Comparison of ENCODE assay signal across 25 mouse cellular contexts in genomic region chr10:125494489-125494888, GRCm38 (mm10).
"Had no signal": no experiment of that assay in that cellular context is flagged by ENCODE, and none has a peak within 500 bp of the region (broad histone marks: within the 10 kb centered on the region; RNA-seq: fewer than 3 reads in every experiment).

No protein-coding gene starts in this region.

- H3K27me3 ChIP-seq: heart, embryonic 13.5 days; heart, embryonic 15.5 days; hindbrain, embryonic 13.5 days; hindbrain, embryonic 15.5 days; kidney, embryonic 15.5 days; limb, embryonic 13.5 days; limb, embryonic 15.5 days had no signal

- ATAC-seq: hindbrain, postnatal 0 days; intestine, embryonic 16.5 days had no signal

- H3K4me1 ChIP-seq: heart, embryonic 13.5 days; heart, embryonic 15.5 days; hindbrain, embryonic 13.5 days; hindbrain, embryonic 15.5 days; kidney, embryonic 15.5 days; limb, embryonic 15.5 days had no signal

- H3K9ac ChIP-seq: heart, embryonic 13.5 days; heart, embryonic 15.5 days; hindbrain, embryonic 13.5 days; hindbrain, embryonic 15.5 days; kidney, embryonic 15.5 days; limb, embryonic 13.5 days; limb, embryonic 15.5 days had no signal

- H3K4me3 ChIP-seq: heart, adult 2 months; heart, embryonic 13.5 days; heart, embryonic 15.5 days; hindbrain, embryonic 13.5 days; hindbrain, embryonic 15.5 days; kidney, embryonic 15.5 days; limb, embryonic 13.5 days; limb, embryonic 15.5 days had no signal

- DNase-seq: gastrocnemius, postnatal 14 days; gastrocnemius, postnatal 36 days; heart, adult 11 months; heart, adult 2 months; heart, postnatal 14 days; heart, postnatal 36 days; kidney, adult 11 months; kidney, adult 2 months; kidney, adult 9 months; kidney, postnatal 14 days; kidney, postnatal 36 days; layer of hippocampus, adult 9-11 months; layer of hippocampus, postnatal 36 days; left cerebral cortex, postnatal 4 days had no signal

- H3K36me3 ChIP-seq: heart, embryonic 13.5 days; heart, embryonic 15.5 days; hindbrain, embryonic 13.5 days; hindbrain, embryonic 15.5 days; kidney, embryonic 15.5 days; limb, embryonic 13.5 days; limb, embryonic 15.5 days had no signal

- H3K9me3 ChIP-seq: heart, embryonic 13.5 days; heart, embryonic 15.5 days; hindbrain, embryonic 13.5 days; hindbrain, embryonic 15.5 days; kidney, embryonic 15.5 days; limb, embryonic 13.5 days; limb, embryonic 15.5 days had no signal

- H3K27ac ChIP-seq: heart, adult 2 months; heart, embryonic 13.5 days; heart, embryonic 15.5 days; hindbrain, embryonic 13.5 days; hindbrain, embryonic 15.5 days; hindbrain, postnatal 0 days; kidney, embryonic 15.5 days; kidney, postnatal 0 days; limb, embryonic 13.5 days; limb, embryonic 15.5 days had no signal

- H3K4me2 ChIP-seq: heart, embryonic 11.5 days; heart, embryonic 13.5 days; heart, embryonic 15.5 days; hindbrain, embryonic 13.5 days; hindbrain, embryonic 15.5 days; kidney, embryonic 15.5 days; limb, embryonic 13.5 days; limb, embryonic 15.5 days had no signal
